Mouse (Mus musculus): Measurements from ENCODE around the gene Ftsj3.

GRCm38 (mm10) chr11:106202123-106202465 lies 53.8 kb downstream of the Ftsj3 start, which contains the start of gene Strada:
- TF ChIP-seq GATA1 (IDR thresholded peaks at IDR 0.05; ENCODE audit: borderline replicate concordance, low read length) (no peak), CTCF (IDR thresholded peaks at IDR 0.05; ENCODE audit: low read depth, low read length) (no peak), TAL1 (conservative IDR thresholded peaks at IDR 0.05; ENCODE audit: low read depth, low read length) (no peak)
